Comparison of ENCODE assay signal across 13 mouse cellular contexts in the genomic region with DNA sequence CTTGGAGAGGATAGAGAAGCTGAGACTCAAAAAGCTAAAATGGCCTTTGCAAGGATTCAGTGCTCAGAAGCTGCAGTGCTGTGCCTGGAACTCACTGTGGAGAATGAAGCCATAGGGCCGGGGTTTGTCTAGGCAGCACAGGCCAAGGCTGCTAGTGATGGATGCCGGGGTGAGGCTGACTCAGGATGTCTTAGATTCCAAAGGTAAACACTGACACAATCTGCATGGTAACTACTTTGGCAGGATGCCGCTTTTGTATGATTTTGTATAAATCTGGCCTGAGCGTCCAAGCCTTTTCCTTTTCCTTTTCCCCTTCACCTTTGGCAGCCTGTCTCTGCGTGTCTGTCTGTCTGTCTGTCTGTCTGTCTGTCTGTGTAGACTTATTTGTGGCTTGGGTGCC. TPM values are rescaled to one million over a fixed set of nuclear protein-coding genes. Genes with fewer than 3 reads are reported as not detected.
DNase-seq lines count a peak whose midpoint lies in the region; ATAC-seq lines count a peak whose summit lies in the region.
"Had no signal": no experiment of that assay in that cellular context is flagged by ENCODE, and none has a peak within 500 bp of the region (broad histone marks: within the 10 kb centered on the region; RNA-seq: fewer than 3 reads in every experiment).

No protein-coding gene starts in this region.

- WGBS in kidney, embryonic 14.5 days = 74% methylated on average over 5 of the region's 5 CpGs
- WGBS in lung, embryonic 15.5 days = 39% methylated on average over 5 of the region's 5 CpGs
- WGBS in liver, embryonic 12.5 days (ENCODE audit: insufficient replicate concordance) = 74% methylated on average over 5 of the region's 5 CpGs

- H3K9me3 ChIP-seq in kidney, embryonic 14.5 days (ENCODE audit: control insufficient read depth, low read length) = no peaks in the 10 kb centered on the region
- no peaks in the 10 kb centered on the region for H3K9me3 ChIP-seq in lung, embryonic 15.5 days
- no peaks in the 10 kb centered on the region for H3K9me3 ChIP-seq in liver, embryonic 12.5 days (replicated peaks)
- H3K9me3 ChIP-seq: hindbrain, embryonic 15.5 days; liver, embryonic 13.5 days had no signal

- H3K4me3 ChIP-seq in kidney, embryonic 14.5 days (ENCODE audit: low read length) = no peak overlapping the region
- no peak overlapping the region for H3K4me3 ChIP-seq in lung, embryonic 15.5 days
- no peak overlapping the region for H3K4me3 ChIP-seq in liver, embryonic 12.5 days
- H3K4me3 ChIP-seq: hindbrain, embryonic 15.5 days; layer of hippocampus, adult 2 months; liver, embryonic 13.5 days had no signal

- no peak overlapping the region for H3K9ac ChIP-seq in kidney, embryonic 14.5 days (ENCODE audit: low read depth, low read length)
- H3K9ac ChIP-seq in lung, embryonic 15.5 days = no peak overlapping the region
- H3K9ac ChIP-seq in liver, embryonic 12.5 days = no peak overlapping the region
- H3K9ac ChIP-seq: hindbrain, embryonic 15.5 days; liver, embryonic 13.5 days had no signal

- H3K36me3 ChIP-seq in kidney, embryonic 14.5 days (ENCODE audit: control insufficient read depth, insufficient read depth, low read length) = no peaks in the 10 kb centered on the region
- H3K36me3 ChIP-seq in lung, embryonic 15.5 days = no peaks in the 10 kb centered on the region
- no peaks in the 10 kb centered on the region for H3K36me3 ChIP-seq in liver, embryonic 12.5 days
- H3K36me3 ChIP-seq: hindbrain, embryonic 15.5 days; liver, embryonic 13.5 days had no signal

- H3K27ac ChIP-seq in kidney, embryonic 14.5 days (ENCODE audit: low read depth, low read length) = no peak overlapping the region
- peak overlapping the region; percentile 26 for H3K27ac ChIP-seq in lung, embryonic 15.5 days
- H3K27ac ChIP-seq in liver, embryonic 12.5 days = no peak overlapping the region
- H3K27ac ChIP-seq: hindbrain, embryonic 15.5 days; layer of hippocampus, adult 2 months; liver, embryonic 13.5 days had no signal

- H3K27me3 ChIP-seq in kidney, embryonic 14.5 days (ENCODE audit: control insufficient read depth, insufficient read depth, low read length) = no peaks in the 10 kb centered on the region
- no peaks in the 10 kb centered on the region for H3K27me3 ChIP-seq in lung, embryonic 15.5 days
- H3K27me3 ChIP-seq in liver, embryonic 12.5 days (replicated peaks) = no peaks in the 10 kb centered on the region
- H3K27me3 ChIP-seq: CH12.LX; hindbrain, embryonic 15.5 days; liver, embryonic 13.5 days had no signal

- 0 out of 2 replicates have a peak, but pooled peaks cover under 1% of the 10 kb centered on the region for H3K4me1 ChIP-seq in kidney, embryonic 14.5 days (ENCODE audit: control insufficient read depth, insufficient read depth, low read length)
- peaks cover 20% of the 10 kb centered on the region; the same call in 1 of the 2 replicates for H3K4me1 ChIP-seq in lung, embryonic 15.5 days
- no peaks in the 10 kb centered on the region for H3K4me1 ChIP-seq in liver, embryonic 12.5 days
- H3K4me1 ChIP-seq: hindbrain, embryonic 15.5 days; liver, embryonic 13.5 days had no signal

- no peak overlapping the region for H3K4me2 ChIP-seq in kidney, embryonic 14.5 days (replicated peaks; ENCODE audit: low read depth, low read length)
- H3K4me2 ChIP-seq in lung, embryonic 15.5 days = no peak overlapping the region
- no peak overlapping the region for H3K4me2 ChIP-seq in liver, embryonic 12.5 days
- H3K4me2 ChIP-seq: hindbrain, embryonic 15.5 days; liver, embryonic 13.5 days had no signal

- ATAC-seq in kidney, embryonic 14.5 days (ENCODE audit: low FRiP score, low TSS enrichment) = no peak
- peak; percentile 56; the same call in 1 of the 2 replicates for ATAC-seq in lung, embryonic 15.5 days (ENCODE audit: borderline replicate concordance, extremely low read depth, low FRiP score, low TSS enrichment)
- no peak for ATAC-seq in liver, embryonic 12.5 days

- peak; percentile 58 for DNase-seq in kidney, adult 11 months
- DNase-seq in kidney, adult 9 months = peak; percentile 72
- DNase-seq in right cerebral cortex, postnatal 25 days = no peak
- DNase-seq in layer of hippocampus, adult 18-20 months (ENCODE audit: low spot score in 2 of 2) = no peak
- DNase-seq: cerebellum, adult 18-20 months; liver, embryonic 13.5 days; right cerebral cortex, postnatal 4 days had no signal

RNA-seq across cellular contexts. Expression of gene Tnfsf10, which starts 49.5 kb away (rescaled TPM):
- 0.10 and 0.38 TPM in 2 replicates for polyA plus RNA-seq in kidney, embryonic 14.5 days (2014; fragmentation: Nextera tagmentation; extraction: Ambion mirVana)
- 2.5 and 3.0 TPM in 2 replicates for polyA plus RNA-seq in lung, embryonic 15.5 days (2015; fragmentation: Nextera tagmentation; extraction: Ambion mirVana)
- under 1 TPM; 0.63 to 0.72 TPM for total RNA-seq in layer of hippocampus, adult 18-20 months (2021)
- 0.06 and 0.07 TPM in 2 replicates for polyA plus RNA-seq in liver, embryonic 12.5 days (2016; fragmentation: Nextera tagmentation; extraction: Ambion mirVana)

Comparison
In these comparisons a context has a peak if more than half of its experiments do, and no peak if none do; other contexts are left out.
1. DNase-seq: peak in kidney, adult 11 months (single experiment) and kidney, adult 9 months (single experiment); none in right cerebral cortex, postnatal 25 days (single experiment) and layer of hippocampus, adult 18-20 months (0 of 2).